Mouse (Mus musculus) neural tube, embryonic 15.5 days (tissue): ENCODE measurements around the gene Pilrb2. TPM values are rescaled to one million over a fixed set of nuclear protein-coding genes. Genes with fewer than 3 reads are reported as not detected.

Source experiments
- polyA plus RNA-seq: library from polyadenylated mRNA; unstranded; fragments of >200 nt; fragmentation: Nextera tagmentation; extraction: Ambion mirVana; gene quantifications from 2 replicates; pipeline ENCODE4 v1.2.1, GENCODE M21; 2015

Gene Pilrb2
- polyA plus RNA-seq, 1 experiment from 2014 or later = not detected

Other genes starting within 250 kb of the Pilrb2 start
- 0.09 and 0.17 TPM in 2 replicates for gene Fbxo24, start 242.8 kb downstream of the Pilrb2 start, polyA plus RNA-seq
- gene Lrch4, start 242.7 kb downstream of the Pilrb2 start, polyA plus RNA-seq = 16.0 and 27.4 TPM in 2 replicates
- 7.9 and 9.0 TPM in 2 replicates for gene Gm20605, start 242.6 kb downstream of the Pilrb2 start, polyA plus RNA-seq
- 5.4 TPM in 2 replicates for gene Sap25, start 230.5 kb downstream of the Pilrb2 start, polyA plus RNA-seq
- gene Irs3, start 226.1 kb downstream of the Pilrb2 start, polyA plus RNA-seq = 0.12 and 0.37 TPM in 2 replicates
- gene Agfg2, start 187.1 kb downstream of the Pilrb2 start, polyA plus RNA-seq = 20.5 and 21.6 TPM in 2 replicates
- gene Nyap1, start 130.2 kb downstream of the Pilrb2 start, polyA plus RNA-seq = 32.7 and 41.3 TPM in 2 replicates
- 110 and 134 TPM in 2 replicates for gene Tsc22d4, start 126.1 kb downstream of the Pilrb2 start, polyA plus RNA-seq
- gene Ppp1r35, start 93.0 kb downstream of the Pilrb2 start, polyA plus RNA-seq = 38.2 and 42.3 TPM in 2 replicates
- gene Mepce, start 84.2 kb downstream of the Pilrb2 start, polyA plus RNA-seq = 10.0 and 12.7 TPM in 2 replicates
- gene Zcwpw1, start 84.0 kb downstream of the Pilrb2 start, polyA plus RNA-seq = 14.9 and 17.0 TPM in 2 replicates
- 0.31 and 0.65 TPM in 2 replicates for gene Pilra, start 35.5 kb downstream of the Pilrb2 start, polyA plus RNA-seq
- gene Pilrb1, start 13.7 kb downstream of the Pilrb2 start, polyA plus RNA-seq = 0.41 TPM in 1 of 2 replicates, not detected in the other
- 1.7 TPM in 1 of 2 replicates, not detected in the other for gene Cyp3a13, start 49.8 kb upstream of the Pilrb2 start, polyA plus RNA-seq
- gene Gjc3, start 91.3 kb upstream of the Pilrb2 start, polyA plus RNA-seq = 1.6 and 1.7 TPM in 2 replicates
- gene Azgp1, start 109.7 kb upstream of the Pilrb2 start, polyA plus RNA-seq = not detected in 2 replicates
- not detected in 2 replicates for gene Smok3a, start 149.4 kb upstream of the Pilrb2 start, polyA plus RNA-seq
- gene Smok3b, start 149.6 kb upstream of the Pilrb2 start, polyA plus RNA-seq = not detected in 2 replicates
- not detected in 2 replicates for gene Smok3c, start 181.4 kb upstream of the Pilrb2 start, polyA plus RNA-seq
- 17.3 and 18.2 TPM in 2 replicates for gene Zkscan1, start 213.3 kb upstream of the Pilrb2 start, polyA plus RNA-seq
- 75.3 and 80.5 TPM in 2 replicates for gene Zscan21, start 245.1 kb upstream of the Pilrb2 start, polyA plus RNA-seq